In genomic region chr19:21478538-21478937, GRCm38 (mm10) we compare ENCODE assay signal across 14 mouse cellular contexts. TPM values are rescaled to one million over a fixed set of nuclear protein-coding genes. Genes with fewer than 3 reads are reported as not detected.
"Had no signal": no experiment of that assay in that cellular context is flagged by ENCODE, and none has a peak within 500 bp of the region (broad histone marks: within the 10 kb centered on the region; RNA-seq: fewer than 3 reads in every experiment).

No protein-coding gene starts in this region.

- H3K4me3 ChIP-seq: limb, embryonic 12.5 days; liver, embryonic 15.5 days; midbrain, embryonic 12.5 days; neural tube, embryonic 13.5 days had no signal

- H3K27ac ChIP-seq: limb, embryonic 12.5 days; liver, embryonic 15.5 days; midbrain, embryonic 12.5 days; neural tube, embryonic 13.5 days had no signal

- DNase-seq: layer of hippocampus, adult 9-11 months; liver; lung, adult 2 months; lung, postnatal 4 days; retina, postnatal 1 day; right cerebral cortex, postnatal 14 days; thymus, postnatal 36 days had no signal

- H3K27me3 ChIP-seq: midbrain, embryonic 12.5 days; neural tube, embryonic 13.5 days had no signal

- H3K9ac ChIP-seq: limb, embryonic 12.5 days; liver, embryonic 15.5 days; midbrain, embryonic 12.5 days; neural tube, embryonic 13.5 days had no signal

- H3K36me3 ChIP-seq: limb, embryonic 12.5 days; liver, embryonic 15.5 days; midbrain, embryonic 12.5 days; neural tube, embryonic 13.5 days had no signal

- H3K4me2 ChIP-seq: limb, embryonic 12.5 days; liver, embryonic 15.5 days; midbrain, embryonic 12.5 days; neural tube, embryonic 13.5 days had no signal

- H3K9me3 ChIP-seq: limb, embryonic 12.5 days; liver, embryonic 15.5 days; midbrain, embryonic 12.5 days; neural tube, embryonic 13.5 days had no signal

- ATAC-seq: inflammation-experienced regulatory T-cells, adult 6 months; intestine, postnatal 0 days; lung, postnatal 0 days had no signal

- H3K4me1 ChIP-seq: limb, embryonic 12.5 days; liver, embryonic 15.5 days; midbrain, embryonic 12.5 days had no signal

RNA-seq across cellular contexts. Expression of gene Gda, which starts 5.3 kb away (rescaled TPM):
- polyA plus RNA-seq: limb, embryonic 12.5 days; midbrain, embryonic 12.5 days had no signal
